Mouse (Mus musculus): ENCODE results near the gene Barx2. TPM values are rescaled to one million over a fixed set of nuclear protein-coding genes. Genes with fewer than 3 reads are reported as not detected.

Barx2 gene
- total RNA-seq, 1 experiment from 2014 or later: not detected

DNA sequence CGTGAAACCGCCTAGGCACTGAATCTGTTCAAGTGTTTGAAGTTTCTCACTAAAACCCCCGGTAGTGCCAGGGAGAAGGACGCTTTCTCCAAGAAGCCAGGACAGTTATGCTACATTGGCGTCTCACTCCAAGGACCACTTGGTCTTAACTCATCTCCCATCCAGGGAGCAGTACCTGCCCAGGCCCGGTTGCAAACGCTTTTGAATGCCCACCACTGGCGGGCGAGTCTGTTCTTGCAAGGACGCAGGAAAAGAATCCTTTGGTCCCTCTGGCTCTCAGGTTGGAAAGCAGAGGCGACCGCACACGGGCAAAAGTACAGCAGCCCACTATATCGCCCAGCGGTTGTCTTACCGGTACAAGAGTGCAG is 725 bp downstream of the Barx2 start:
- no peak for ATAC-seq (replicated peaks in 1 of 2; ENCODE audit: insufficient read depth in 1 of 2, low FRiP score in 2 of 2, low TSS enrichment in 1 of 2, low read depth in 1 of 2, poor library complexity in 2 of 2, severe bottlenecking in 2 of 2)

DNA sequence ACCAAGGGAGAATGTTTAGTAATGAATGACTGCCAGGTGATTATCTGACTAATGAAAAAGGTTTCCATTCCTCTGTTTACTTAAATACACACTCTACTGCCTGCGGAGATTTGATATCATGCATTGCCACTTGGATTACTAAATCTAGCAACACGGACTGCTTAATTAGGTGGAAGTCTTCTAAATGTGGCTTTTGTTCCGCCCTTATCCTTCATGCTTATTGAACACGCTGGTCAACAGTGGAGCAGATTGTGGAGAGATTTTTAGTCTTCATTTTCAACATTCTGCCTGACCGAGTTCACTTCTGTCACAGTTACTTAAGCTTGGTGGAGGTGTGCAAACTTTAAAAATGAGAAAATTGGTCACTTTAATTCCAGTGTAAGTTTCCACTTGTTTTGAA is 3.0 kb downstream of the Barx2 start:
- no peak for ATAC-seq (replicated peaks in 1 of 2; ENCODE audit: insufficient read depth in 1 of 2, low FRiP score in 2 of 2, low TSS enrichment in 1 of 2, low read depth in 1 of 2, poor library complexity in 2 of 2, severe bottlenecking in 2 of 2)

DNA sequence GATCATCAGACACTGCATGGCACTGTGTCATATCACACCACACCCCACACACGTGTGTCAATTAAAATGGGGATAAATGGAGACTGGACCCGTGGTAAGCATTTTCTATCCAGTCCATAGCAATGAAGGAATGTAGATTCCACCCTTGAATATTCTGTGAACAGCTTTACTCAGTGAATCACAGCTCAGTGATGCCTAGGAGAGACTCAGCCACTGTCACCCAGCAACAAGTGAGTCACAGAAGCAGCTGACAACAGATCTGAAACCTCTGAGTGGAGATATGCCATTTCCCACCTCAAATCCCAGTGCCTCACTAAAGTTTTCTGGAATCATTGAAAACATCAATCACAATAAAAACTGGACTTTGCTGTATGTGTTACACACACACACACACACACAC is 11.5 kb downstream of the Barx2 start:
- no peak for ATAC-seq (replicated peaks in 1 of 2; ENCODE audit: insufficient read depth in 1 of 2, low FRiP score in 2 of 2, low TSS enrichment in 1 of 2, low read depth in 1 of 2, poor library complexity in 2 of 2, severe bottlenecking in 2 of 2)

DNA sequence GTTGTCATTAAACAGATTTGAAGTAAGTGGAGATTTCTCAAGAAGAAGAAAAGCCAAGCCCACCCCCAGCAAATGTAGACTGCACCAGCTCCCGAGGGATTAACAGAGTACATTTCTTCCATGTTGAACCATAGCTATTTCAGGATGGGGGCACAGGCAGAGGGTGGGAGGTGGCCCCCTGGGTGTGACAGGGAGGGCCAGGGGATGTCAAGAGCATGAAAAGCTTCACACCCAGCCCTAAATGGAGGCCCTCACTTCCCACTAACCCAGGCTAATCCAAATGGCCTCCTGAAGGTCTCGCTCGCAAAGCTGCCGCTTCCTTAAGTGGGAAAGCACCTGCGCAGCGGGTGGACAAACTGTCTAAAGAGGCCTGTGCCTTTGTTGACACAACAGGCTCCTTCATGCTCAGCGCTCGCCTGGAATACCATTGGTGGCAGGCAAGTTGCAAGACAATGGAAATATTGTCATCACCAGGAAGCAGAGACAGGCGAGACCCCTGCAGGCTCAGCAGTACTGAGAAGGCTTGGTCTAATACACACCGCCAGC is 18.4 kb downstream of the Barx2 start:
- no peak for ATAC-seq (replicated peaks in 1 of 2; ENCODE audit: insufficient read depth in 1 of 2, low FRiP score in 2 of 2, low TSS enrichment in 1 of 2, low read depth in 1 of 2, poor library complexity in 2 of 2, severe bottlenecking in 2 of 2)

DNA sequence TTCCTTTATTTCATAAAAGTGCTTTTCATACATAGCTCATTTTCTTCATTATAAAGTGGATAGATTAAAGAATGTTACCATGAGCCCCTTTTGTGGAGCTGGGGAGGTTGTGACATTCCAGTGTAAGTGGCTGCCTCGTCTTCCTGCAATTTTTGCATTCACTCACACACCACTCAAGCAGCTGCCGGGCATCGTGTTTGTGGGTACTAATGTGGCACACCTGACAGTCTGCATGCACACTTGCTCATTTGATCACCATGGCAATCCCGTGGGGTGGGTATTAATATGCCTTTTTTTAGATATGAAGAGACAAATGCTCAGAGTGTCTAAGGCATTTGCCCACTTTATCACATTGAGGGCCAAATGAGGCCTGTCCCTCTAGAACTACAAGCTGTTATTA is 24.9 kb downstream of the Barx2 start:
- no peak for ATAC-seq (replicated peaks in 1 of 2; ENCODE audit: insufficient read depth in 1 of 2, low FRiP score in 2 of 2, low TSS enrichment in 1 of 2, low read depth in 1 of 2, poor library complexity in 2 of 2, severe bottlenecking in 2 of 2)

DNA sequence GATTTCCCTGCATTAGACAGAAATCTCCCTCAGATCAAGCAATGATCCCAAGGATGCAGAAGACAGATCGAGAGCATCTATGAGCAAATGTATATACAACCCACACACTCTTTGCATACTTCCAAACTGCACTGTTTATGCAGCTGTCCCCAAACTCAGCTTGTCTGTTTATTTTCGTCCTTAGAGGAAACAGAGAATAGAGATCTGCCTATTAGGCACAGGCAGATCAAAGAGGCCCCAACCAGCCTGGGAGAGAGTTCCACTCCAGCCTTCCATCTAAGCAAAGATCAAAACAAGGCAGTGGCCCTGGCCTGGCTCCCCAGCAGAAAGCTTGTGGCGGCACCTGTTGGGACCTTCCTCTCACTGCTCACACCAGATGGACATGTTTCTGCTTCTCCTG is 27.0 kb downstream of the Barx2 start:
- ATAC-seq (replicated peaks in 1 of 2; ENCODE audit: insufficient read depth in 1 of 2, low FRiP score in 2 of 2, low TSS enrichment in 1 of 2, low read depth in 1 of 2, poor library complexity in 2 of 2, severe bottlenecking in 2 of 2): no peak

DNA sequence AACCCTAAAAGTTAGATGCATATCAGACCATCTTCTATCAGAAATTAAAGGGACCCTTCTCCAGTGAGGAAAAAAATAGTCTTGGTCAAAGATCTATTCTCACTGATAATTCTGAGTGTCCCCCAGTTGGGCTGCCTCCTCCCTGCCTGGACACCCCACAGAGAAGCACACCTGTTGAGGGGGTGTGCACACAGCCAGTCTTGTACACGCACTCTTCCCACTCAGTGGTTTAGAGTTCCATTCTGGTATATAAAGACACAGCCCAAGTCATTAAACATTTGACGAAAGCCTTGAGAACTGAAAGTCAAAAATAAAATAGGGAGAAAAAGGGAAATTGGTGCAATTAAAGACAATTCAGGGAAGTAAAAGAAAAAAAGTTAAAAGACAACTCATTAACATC is 30.9 kb downstream of the Barx2 start:
- ATAC-seq (replicated peaks in 1 of 2; ENCODE audit: insufficient read depth in 1 of 2, low FRiP score in 2 of 2, low TSS enrichment in 1 of 2, low read depth in 1 of 2, poor library complexity in 2 of 2, severe bottlenecking in 2 of 2): no peak

DNA sequence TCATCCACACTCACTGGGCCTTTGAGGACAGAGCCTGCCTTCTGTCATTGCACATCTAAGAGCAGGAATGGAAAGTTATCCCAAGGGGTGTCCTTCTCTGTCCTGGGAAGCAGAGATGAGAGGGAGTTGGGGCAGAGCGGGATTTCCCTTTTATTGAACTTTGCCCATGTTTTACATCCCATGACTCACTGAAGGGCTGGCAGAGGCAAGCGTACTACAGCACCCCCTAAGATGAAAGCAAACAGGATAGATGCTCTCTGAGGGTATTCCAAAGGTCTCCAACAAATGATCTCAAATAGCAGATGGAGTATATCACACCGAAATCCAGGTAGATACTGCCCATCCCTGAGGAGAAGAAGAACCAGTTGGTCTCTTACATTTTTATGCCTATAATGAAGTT is 37.7 kb downstream of the Barx2 start:
- no peak for ATAC-seq (replicated peaks in 1 of 2; ENCODE audit: insufficient read depth in 1 of 2, low FRiP score in 2 of 2, low TSS enrichment in 1 of 2, low read depth in 1 of 2, poor library complexity in 2 of 2, severe bottlenecking in 2 of 2)

DNA sequence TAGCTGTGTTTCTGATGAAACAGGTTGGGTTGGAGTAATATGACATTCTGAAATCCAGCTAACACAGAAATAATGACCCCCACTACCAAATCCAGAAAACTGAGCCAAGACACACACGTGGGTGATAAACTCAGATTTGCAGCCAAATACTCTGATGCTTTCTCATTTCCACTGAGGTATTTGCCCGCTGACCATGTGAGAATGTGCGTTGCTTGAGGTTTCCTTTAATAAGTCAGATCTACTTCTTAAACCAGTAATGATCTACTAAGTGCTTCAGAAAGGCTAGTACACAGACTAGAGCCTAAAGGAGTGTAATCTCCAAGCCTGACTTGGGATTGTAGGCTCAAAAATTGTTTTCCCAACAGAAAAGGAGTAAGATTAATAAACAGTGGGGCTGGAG is 39.0 kb downstream of the Barx2 start:
- ATAC-seq (replicated peaks in 1 of 2; ENCODE audit: insufficient read depth in 1 of 2, low FRiP score in 2 of 2, low TSS enrichment in 1 of 2, low read depth in 1 of 2, poor library complexity in 2 of 2, severe bottlenecking in 2 of 2): no peak

DNA sequence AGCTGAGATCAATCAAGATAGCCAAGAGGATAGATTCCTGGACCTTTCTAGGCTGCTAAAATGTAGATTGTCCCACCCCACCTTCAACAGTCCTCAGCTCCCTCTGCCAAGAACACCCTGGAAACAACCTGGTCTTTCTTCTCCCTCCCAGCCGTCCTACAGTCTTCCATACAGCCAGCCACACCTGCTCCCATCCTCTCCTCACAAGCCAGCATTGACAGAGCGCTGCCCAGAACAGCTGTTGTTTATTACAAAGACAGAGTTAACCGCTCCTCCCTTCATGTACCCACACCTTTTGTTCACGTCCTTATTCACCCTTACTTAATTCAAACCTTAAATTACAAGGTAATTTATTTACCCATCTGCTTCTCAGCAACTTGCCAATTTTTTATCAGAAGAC is 41.9 kb downstream of the Barx2 start:
- ATAC-seq (replicated peaks in 1 of 2; ENCODE audit: insufficient read depth in 1 of 2, low FRiP score in 2 of 2, low TSS enrichment in 1 of 2, low read depth in 1 of 2, poor library complexity in 2 of 2, severe bottlenecking in 2 of 2): no peak

DNA sequence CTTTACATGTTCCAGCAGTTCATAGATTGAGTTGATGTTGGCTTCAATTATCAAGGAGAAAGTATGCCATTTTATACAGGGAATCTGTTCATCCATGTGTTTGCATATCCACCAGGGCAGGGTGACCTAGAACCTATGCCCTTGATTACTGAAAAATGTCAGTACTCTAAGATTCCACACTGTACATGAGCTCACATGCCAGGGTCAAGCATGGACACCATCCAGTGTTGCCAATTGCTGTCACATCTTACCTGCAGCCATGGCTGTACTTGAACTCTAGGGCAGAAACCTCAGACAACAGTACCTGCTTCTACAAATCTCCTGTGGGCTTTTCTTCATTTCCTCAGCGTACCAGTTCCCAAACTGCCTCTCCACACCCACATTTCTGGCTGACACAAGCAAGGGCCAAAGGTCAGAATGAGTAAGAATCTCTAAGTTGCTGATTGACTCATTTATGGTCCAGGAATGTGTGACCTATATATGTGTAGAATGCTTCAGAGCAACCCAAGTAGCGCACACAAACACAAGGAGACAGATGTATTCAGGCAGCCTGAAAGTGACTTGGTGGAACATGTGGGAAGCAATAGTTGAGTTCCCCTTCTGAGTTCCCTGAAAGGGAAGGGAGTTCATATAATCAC is 44.3 kb downstream of the Barx2 start:
- no peak for ATAC-seq (replicated peaks in 1 of 2; ENCODE audit: insufficient read depth in 1 of 2, low FRiP score in 2 of 2, low TSS enrichment in 1 of 2, low read depth in 1 of 2, poor library complexity in 2 of 2, severe bottlenecking in 2 of 2)

DNA sequence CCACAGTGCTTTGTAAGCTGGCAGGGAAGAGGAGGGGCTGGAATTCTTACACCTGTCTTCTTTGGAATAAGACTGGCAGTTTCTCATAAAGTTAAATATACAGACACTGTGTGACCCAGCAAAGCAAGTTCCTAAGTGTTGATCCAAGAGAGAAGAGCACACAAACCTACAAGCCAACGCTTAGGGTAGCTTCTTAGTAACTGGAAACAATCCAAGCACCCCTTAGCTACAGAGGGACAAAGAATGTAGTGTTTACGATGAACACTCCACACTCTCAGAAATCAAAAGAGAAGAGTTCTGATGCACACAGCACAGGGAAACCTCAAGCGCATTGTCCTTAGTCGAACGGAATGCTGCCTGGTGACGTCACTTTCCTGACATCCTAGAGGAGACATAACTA is 49.4 kb downstream of the Barx2 start:
- ATAC-seq (replicated peaks in 1 of 2; ENCODE audit: insufficient read depth in 1 of 2, low FRiP score in 2 of 2, low TSS enrichment in 1 of 2, low read depth in 1 of 2, poor library complexity in 2 of 2, severe bottlenecking in 2 of 2): no peak

DNA sequence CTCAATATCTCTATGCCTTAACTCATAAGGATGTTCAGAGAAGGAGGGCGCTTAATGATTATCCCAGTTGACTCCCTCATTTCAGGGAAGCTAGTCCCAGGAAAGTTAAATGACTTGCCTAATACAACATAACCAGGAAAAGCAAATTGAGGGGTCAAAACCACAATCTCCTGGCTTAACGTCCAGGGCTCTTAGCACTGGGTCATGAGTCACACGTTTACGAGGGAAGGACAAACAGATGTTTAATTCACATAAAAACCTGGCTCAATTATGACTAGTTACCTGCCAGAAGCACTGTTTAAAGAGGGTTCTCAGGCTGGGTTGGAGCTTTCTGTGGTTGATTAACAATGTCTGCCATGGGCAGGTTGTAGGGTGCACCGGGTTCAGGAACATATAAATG is 53.8 kb downstream of the Barx2 start:
- no peak for ATAC-seq (replicated peaks in 1 of 2; ENCODE audit: insufficient read depth in 1 of 2, low FRiP score in 2 of 2, low TSS enrichment in 1 of 2, low read depth in 1 of 2, poor library complexity in 2 of 2, severe bottlenecking in 2 of 2)

DNA sequence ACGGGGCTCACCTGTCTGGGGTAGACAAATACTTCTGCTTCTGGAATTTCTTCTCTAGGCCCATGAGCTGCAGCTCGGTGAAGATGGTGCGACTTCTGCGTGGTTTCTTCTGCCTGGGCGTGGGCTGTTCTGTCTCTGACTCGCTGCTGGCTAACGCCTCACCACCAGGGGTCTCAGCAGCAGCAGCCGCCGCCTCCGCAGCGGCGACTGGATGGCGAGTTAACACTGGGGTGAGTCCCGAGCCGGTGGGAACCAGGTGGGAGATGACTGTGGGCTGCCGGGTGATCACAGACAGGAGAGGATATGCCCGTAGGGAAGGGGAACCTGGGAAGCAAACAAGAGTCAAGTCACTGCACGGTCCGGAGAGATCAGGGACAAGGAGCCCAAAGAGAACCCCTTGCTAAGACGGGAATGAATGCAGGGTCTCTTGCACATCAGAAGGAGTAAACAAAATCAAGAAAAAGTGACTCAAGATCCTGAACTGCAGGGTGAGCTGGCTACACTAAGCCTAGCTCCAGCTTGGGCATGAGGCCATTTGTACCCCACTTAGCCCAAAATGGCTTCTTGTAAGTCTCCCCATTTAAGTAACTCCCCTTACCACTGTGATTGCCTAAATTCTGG is 54.4 kb downstream of the Barx2 start:
- ATAC-seq (replicated peaks in 1 of 2; ENCODE audit: insufficient read depth in 1 of 2, low FRiP score in 2 of 2, low TSS enrichment in 1 of 2, low read depth in 1 of 2, poor library complexity in 2 of 2, severe bottlenecking in 2 of 2): peak; percentile 68 to 76; a peak in 3 of 4 replicates

DNA sequence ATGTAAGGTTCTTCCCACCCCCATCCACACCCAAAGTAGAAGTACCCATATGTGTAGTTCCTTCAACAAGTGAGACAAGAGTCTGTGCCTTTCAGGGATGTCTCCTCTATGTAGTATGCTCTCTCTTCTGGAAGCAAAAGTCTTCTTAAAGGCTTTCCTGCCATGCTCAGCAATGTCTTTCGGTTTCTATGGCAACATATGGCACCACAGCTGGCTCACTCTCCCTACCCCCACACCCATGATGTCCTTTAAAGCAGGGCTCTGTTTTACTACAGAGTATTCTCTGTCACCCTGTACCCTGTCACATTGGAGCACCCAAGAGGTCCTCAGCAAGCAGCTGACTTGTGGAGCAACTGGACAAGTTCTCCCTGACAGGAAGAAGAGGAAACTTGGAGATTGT is 55.8 kb downstream of the Barx2 start:
- 0 out of 4 replicates have a peak, but pooled peaks of 1 of the 2 experiments have one; percentile 13 for ATAC-seq (replicated peaks in 1 of 2; ENCODE audit: insufficient read depth in 1 of 2, low FRiP score in 2 of 2, low TSS enrichment in 1 of 2, low read depth in 1 of 2, poor library complexity in 2 of 2, severe bottlenecking in 2 of 2)

DNA sequence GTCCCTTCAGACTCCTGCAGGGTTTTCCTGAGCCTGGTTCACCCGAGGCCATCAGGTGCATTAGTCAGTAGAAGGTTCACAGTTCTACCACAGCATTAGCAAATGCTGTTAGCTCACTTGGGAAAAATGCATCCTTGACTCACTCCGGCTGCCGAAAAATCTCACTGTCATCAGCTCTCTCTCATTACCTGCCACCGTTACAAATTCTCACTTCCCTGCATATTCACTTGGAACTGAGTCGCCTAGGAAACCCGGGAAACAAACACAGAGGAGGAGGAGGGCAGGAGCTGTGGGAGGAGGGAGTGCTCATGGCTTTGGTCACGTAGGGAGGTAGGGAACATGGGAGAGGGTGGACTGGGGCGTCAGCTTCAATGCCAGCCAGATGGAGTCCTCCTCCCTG is 56.8 kb downstream of the Barx2 start:
- ATAC-seq (replicated peaks in 1 of 2; ENCODE audit: insufficient read depth in 1 of 2, low FRiP score in 2 of 2, low TSS enrichment in 1 of 2, low read depth in 1 of 2, poor library complexity in 2 of 2, severe bottlenecking in 2 of 2): no peak

DNA sequence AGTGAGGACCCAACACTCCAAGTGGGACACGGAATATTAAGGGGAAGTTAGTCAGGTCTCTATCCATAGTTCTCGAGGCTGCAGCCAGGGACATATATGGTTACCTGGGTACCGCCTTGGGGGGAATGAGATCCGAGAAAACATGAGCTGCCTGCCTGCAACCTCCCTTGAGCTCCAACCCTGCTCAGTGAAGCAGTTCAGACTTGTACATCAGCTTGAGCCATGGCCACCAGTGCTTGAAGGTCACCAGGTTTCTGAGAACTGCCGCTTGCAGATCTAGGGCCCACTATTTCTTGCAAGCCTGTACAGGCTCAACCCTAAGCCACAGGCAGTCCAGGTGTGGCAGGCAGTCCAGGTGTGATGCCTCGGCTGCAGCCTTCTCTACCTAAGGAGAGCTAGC is 57.6 kb downstream of the Barx2 start:
- ATAC-seq (replicated peaks in 1 of 2; ENCODE audit: insufficient read depth in 1 of 2, low FRiP score in 2 of 2, low TSS enrichment in 1 of 2, low read depth in 1 of 2, poor library complexity in 2 of 2, severe bottlenecking in 2 of 2): no peak

DNA sequence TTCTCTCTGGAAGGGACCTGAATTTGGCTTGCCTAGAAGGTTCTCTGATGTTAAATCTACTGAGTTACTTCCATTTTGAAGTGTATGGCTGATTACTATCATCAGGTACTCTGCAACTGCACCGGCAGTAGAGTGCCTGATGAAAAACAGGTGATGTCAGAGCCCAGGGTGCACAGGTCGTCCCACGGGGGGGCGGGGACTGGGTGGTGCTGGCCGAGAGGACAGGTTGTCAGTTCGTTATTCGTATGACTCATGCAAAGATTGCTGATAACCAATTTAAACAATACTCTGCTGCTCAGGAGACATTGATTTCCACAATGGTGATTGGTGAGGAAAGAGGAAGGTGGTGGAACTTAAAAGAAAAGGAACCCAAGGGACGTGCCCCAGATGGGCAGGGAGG is 61.6 kb downstream of the Barx2 start:
- no peak for ATAC-seq (replicated peaks in 1 of 2; ENCODE audit: insufficient read depth in 1 of 2, low FRiP score in 2 of 2, low TSS enrichment in 1 of 2, low read depth in 1 of 2, poor library complexity in 2 of 2, severe bottlenecking in 2 of 2)

DNA sequence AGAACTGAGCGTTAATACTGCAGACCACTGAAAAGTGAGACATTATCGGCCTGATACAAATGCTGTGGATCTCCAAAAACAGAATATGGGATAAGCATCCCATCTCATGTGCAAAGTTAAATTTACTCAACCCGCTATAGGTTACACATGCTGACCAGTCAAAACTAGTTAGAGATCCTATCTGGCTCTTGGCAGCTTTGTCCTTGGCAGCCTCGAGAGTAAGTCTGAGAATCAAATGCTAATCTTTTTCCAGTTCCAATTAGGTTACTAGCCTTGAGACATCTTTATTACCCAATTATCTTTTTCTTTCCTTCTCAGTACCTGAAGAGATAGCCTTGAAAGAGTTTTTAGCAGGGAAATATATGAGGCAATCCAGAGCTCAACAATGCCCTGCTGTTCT is 62.6 kb downstream of the Barx2 start:
- ATAC-seq (replicated peaks in 1 of 2; ENCODE audit: insufficient read depth in 1 of 2, low FRiP score in 2 of 2, low TSS enrichment in 1 of 2, low read depth in 1 of 2, poor library complexity in 2 of 2, severe bottlenecking in 2 of 2): no peak
